Mouse (Mus musculus) C2C12 (cell line): ENCODE results near the gene Ppa1.

ENCODE experiments used
- CTCF ChIP-seq: IDR thresholded peaks from one replicate; pipeline ENCODE4 v1.5.1; 2011; ENCODE audit not compliant: control insufficient read depth, insufficient read depth, insufficient read length
- MAX ChIP-seq: IDR thresholded peaks from one replicate; pipeline ENCODE4 v1.6.1; 2011; ENCODE audit warnings: mild to moderate bottlenecking, control low read depth
- MYOD1 ChIP-seq: IDR thresholded peaks from one replicate; pipeline ENCODE4 v1.6.1; 2011; ENCODE audit warnings: low read depth; ENCODE audit not compliant: control insufficient read depth, insufficient read length
- MYOG ChIP-seq: IDR thresholded peaks from one replicate; pipeline ENCODE4 v1.6.1; 2011; ENCODE audit not compliant: control insufficient read depth, insufficient read length; ENCODE audit errors: extremely low read depth
- USF1 ChIP-seq: IDR thresholded peaks from one replicate; pipeline ENCODE4 v1.6.1; 2011; ENCODE audit warnings: low read depth, mild to moderate bottlenecking, control low read depth, moderate library complexity

GRCm38 (mm10) chr10:61669289-61669688, 20.9 kb downstream of the Ppa1 start:
- TF ChIP-seq CTCF (no peak), MYOD1 (no peak), USF1 (no peak), MYOG (no peak), MAX (no peak)
